Mouse (Mus musculus) spleen, adult 12 weeks (tissue): ENCODE measurements around the gene 4930548H24Rik.
"Not testable (repeated sequence)": the region's sequence is repeated elsewhere in the genome, so short reads cannot be mapped to it uniquely, and the experiment has no call there.

ENCODE experiments used
- DNase-seq: peaks from one replicate; pipeline ENCODE4 v3.0.0; 2022; ENCODE audit warnings: low spot score

The 4930548H24Rik gene

GRCm38 (mm10) chr5:31485440-31485839 lies at the start of gene 4930548H24Rik:
TSS of gene 4930548H24Rik (plus strand) at chr5:31485740.
- no peak for DNase-seq

DNA sequence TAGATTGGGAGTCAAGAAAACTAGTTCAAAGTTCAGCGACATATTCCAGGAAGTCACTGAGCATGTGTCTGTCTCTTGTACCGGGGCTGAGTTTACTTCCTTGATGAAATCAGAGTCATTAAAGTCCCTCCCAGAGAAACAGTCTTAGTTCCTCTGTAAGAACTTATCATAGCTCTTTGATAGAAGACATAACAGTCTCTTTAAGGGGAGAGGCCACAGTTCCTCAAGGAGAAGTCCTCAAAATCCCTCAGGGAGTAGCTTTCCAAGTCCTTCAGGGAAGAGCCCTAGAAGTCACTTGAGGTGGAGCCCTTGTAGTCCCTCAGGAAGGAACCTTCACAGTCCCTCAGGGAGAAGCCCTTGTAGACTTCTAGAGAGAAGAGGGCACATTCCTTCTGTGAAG lies 34.2 kb upstream of the 4930548H24Rik start:
- no peak for DNase-seq

DNA sequence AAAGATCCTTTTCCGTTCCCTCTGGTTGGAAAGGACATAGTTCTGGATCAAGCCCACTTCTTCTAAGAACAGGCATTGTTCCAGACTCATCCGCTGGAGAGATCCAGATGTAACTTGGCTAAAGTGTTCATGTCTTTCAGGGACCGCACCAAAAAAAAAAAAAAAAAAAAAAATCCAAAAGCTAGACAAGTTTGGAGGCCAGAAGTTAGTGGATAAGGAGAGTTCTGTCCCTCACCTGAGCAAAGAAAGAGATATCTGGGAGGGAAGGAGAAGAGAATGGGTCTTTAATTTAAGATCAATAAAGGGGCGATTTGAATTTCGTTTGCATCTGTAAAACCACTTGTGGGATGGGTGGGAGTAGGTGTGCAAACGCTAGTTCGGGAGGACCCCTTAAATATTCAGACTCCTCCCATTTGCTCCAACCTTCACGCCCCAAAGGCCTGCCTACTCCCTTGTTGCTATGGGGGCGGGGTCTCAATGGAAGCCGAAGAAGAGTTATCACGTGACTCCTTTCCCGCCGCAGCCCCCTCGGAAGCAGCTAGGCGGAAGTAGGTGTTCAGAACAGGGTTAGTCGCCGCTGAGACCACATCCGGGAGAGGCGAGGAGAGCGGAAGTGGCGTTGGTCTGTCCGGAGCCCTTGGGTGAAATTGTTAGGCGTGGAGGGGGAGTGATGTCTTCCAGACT lies 33.5 kb upstream of the 4930548H24Rik start, which contains the start of gene Zfp512:
Gene Zfp512, plus strand, starts transcription at position 554 of the 684 bp plus-strand sequence.
- peak; percentile 75 for DNase-seq

GRCm38 (mm10) chr5:31452562-31452878 lies 33.0 kb upstream of the 4930548H24Rik start:
- DNase-seq: no peak

- no peak for DNase-seq
Measured at GRCm38 (mm10) chr5:31452886-31453410, 32.6 kb upstream of the 4930548H24Rik start.

GRCm38 (mm10) chr5:31467798-31468197 lies 17.7 kb upstream of the 4930548H24Rik start:
- no peak for DNase-seq

DNA sequence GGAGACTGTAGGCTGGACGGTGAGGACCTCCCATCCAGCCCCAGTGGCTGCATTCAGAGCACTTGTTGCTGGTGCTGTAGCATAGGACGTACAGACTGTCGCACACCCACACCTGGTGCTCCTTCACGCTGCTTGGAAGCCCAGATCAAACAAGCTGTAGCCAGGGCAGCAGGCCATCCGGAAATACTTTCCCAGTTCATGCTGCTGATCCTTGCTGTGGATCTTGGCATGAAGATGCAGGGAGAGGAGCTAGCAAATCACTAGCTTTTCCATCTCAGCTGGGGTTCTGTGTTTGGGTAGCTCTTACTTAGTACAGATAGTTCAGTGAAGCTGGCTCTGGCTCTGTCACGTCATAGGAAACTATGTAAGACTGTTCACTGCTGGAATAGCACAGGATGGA lies 15.8 kb upstream of the 4930548H24Rik start:
- no peak for DNase-seq

GRCm38 (mm10) chr5:31470334-31470733 lies 15.2 kb upstream of the 4930548H24Rik start:
- peak; percentile 23 for DNase-seq

GRCm38 (mm10) chr5:31480536-31480935 lies 5.0 kb upstream of the 4930548H24Rik start:
- DNase-seq: no peak

DNA sequence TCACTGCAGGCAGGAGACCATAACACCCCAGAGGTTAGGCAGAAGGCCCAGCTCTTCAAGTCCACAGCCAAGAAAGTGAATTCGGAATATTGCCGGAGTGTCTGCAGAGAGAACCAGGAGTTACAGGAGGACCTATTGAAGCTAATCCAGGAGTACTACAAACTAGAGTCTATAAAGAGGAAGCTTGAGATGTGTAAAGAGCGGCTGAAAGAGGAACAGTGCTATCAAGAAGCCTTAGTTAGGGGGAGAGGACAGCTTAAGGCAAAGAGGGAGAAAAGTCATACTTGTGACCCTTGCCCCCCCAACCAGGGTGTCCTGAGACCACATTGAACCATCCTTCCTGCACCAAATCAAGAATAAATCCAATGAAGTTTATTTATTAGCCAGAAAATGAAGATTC lies 2.3 kb downstream of the 4930548H24Rik start:
- no peak for DNase-seq

GRCm38 (mm10) chr5:31489116-31489769 lies 3.7 kb downstream of the 4930548H24Rik start:
- no peak for DNase-seq

DNA sequence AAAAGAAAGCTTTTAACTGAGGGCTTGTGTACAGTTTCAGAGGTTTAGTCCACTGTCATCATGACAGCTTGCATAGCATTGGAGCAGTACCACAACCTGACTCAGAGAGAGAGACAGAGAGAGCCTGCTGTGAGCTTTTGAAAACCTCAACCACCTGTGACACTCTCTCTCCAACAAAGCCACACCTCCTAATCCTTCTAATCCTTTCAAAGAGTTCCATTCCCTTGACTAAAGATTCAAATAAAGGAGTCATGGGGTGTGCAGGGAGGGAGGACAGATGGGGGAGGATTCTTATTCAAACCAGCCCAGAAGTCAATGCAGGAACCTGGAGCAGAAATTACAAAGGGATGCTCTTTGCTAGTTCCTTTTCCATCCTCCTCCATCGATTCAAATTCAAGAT lies 6.5 kb downstream of the 4930548H24Rik start:
- no peak for DNase-seq

GRCm38 (mm10) chr5:31494513-31495297 lies 9.2 kb downstream of the 4930548H24Rik start, which contains the start of gene Gpn1:
TSS of gene Gpn1 (plus strand) at chr5:31494741.
- DNase-seq: peak; percentile 78

- DNase-seq: no peak
Measured at GRCm38 (mm10) chr5:31504843-31505242, 19.3 kb downstream of the 4930548H24Rik start.

DNA sequence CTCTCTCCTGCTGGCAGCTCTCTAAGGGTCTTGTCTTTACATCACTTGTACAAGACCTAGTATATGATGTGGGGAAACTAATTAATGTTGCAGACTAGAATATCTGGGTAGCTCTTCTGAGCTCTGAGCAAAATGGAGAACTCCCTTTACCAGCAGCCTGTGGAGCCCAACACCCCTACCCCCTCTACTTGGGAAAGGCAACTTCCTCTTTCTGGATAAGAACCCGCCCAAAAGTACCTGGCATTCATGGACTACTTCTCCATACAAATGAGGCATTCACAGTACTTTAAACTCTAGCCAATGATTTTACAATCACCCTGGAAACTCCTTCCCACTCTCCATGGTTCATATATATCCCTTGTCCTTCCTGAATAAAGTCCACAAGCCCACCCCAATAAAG lies 26.9 kb downstream of the 4930548H24Rik start:
- no peak for DNase-seq

- DNase-seq: no peak
Measured at GRCm38 (mm10) chr5:31520556-31520955, 35.0 kb downstream of the 4930548H24Rik start.

DNA sequence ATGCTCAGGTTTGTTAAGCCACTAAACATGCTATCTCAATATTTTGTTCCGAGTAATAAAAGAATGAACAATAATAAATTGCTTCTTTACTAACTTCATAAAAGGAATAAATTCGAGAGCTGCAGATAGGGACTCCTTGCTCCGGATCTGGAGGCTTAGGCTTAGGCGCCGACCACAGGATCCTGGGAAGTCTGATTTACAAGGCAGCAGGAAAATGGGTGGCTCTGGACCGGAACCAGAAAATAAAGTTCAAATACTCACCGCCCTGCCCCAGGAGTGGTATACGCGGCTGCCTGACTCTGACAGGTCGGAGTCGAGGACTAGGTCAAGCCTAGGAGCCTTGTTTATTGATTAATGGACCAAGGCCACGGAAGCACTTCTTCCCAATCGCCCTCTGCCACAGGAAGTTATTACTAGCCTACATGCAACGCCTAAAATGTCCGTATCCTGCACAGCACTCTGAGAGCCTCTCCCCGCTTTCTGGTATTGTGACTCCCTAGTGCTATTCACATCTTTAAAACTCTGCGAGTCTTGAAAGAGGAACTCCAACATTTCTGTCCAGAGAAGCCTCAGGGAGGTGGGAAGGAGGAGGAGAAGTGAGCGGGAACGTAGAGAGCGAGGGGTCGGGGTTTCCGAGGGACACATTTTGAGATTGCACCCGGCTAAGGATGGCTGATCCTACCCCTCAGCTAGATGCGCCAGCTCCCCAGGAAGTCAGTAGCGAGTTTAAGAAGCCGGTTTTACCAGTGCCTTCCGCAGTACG lies 41.0 kb downstream of the 4930548H24Rik start, which contains the start of gene Slc4a1ap:
Gene Slc4a1ap, plus strand, starts transcription at position 642 of the 763 bp plus-strand sequence.
- DNase-seq: peak; percentile 75

- DNase-seq: no peak
Measured at GRCm38 (mm10) chr5:31527117-31527680, 41.7 kb downstream of the 4930548H24Rik start.

- not testable (repeated sequence) for DNase-seq
Measured at GRCm38 (mm10) chr5:31527707-31528106, 42.2 kb downstream of the 4930548H24Rik start, which contains the start of gene Supt7l. TSS of gene Supt7l (minus strand) at chr5:31527807.

DNA sequence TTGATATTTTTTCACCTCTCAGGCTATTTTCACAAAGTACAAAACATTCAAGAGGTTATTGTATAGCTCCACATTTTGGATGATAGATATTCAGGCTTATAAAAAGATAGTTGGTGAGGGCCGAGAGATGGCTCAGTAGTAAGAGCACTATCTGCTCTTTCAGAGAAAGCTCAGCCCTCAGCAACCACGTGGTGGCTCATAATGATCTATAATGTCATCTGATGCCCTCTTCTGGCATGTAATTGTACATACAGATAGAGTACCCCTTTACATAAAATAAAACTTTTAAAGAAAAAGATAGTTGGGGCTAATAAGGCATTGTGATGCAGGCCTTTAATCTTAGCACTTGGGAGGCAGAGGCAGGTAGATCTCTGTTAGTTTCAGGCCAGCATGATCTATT lies 43.0 kb downstream of the 4930548H24Rik start:
- DNase-seq: no peak

GRCm38 (mm10) chr5:31535228-31535627 lies 49.7 kb downstream of the 4930548H24Rik start:
- no peak for DNase-seq
